ENCODE assay signal across 14 mouse cellular contexts in the genomic region with DNA sequence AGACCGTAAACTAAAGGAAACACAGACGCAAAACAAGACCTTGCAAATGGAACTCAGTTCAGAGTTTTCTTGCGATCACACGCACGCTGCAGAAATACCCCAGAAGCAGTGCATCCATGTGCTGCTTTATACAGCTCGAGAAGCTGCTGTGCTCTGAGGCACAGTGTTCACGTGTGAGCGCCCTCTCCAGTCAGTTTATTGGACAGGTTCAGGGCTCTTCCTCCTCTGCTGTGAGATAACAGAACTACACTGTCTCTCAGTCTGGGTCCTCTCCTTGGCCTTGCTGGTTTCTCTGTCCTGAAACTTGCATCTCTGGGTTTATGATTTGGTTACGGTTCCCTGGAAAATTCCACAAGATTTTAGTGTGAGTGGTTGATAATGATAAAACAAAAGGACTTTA.
DNase-seq lines count a peak whose midpoint lies in the region; ATAC-seq and TF ChIP-seq lines count a peak whose summit lies in the region.
"Had no signal": no experiment of that assay in that cellular context is flagged by ENCODE, and none has a peak within 500 bp of the region (broad histone marks: within the 10 kb centered on the region; RNA-seq: fewer than 3 reads in every experiment).

No protein-coding gene starts in this region.

- no peaks in the 10 kb centered on the region for H3K36me3 ChIP-seq in hindbrain, postnatal 0 days (ENCODE audit: insufficient read depth, low read length)
- no peaks in the 10 kb centered on the region for H3K36me3 ChIP-seq in hindbrain, embryonic 14.5 days (replicated peaks; ENCODE audit: control insufficient read depth, insufficient read depth)
- no peaks in the 10 kb centered on the region for H3K36me3 ChIP-seq in neural tube, embryonic 15.5 days

- H3K9me3 ChIP-seq in hindbrain, postnatal 0 days (ENCODE audit: low read length) = no peaks in the 10 kb centered on the region
- no peaks in the 10 kb centered on the region for H3K9me3 ChIP-seq in hindbrain, embryonic 14.5 days (ENCODE audit: control insufficient read depth, low read length)
- no peaks in the 10 kb centered on the region for H3K9me3 ChIP-seq in neural tube, embryonic 15.5 days (replicated peaks)
- H3K9me3 ChIP-seq: forebrain, embryonic 10.5 days; heart, embryonic 13.5 days; limb, embryonic 15.5 days; megakaryocyte, embryonic 14.5 days had no signal

- H3K4me1 ChIP-seq in hindbrain, postnatal 0 days (ENCODE audit: insufficient read depth, low read length) = no peaks in the 10 kb centered on the region
- H3K4me1 ChIP-seq in hindbrain, embryonic 14.5 days (replicated peaks; ENCODE audit: control insufficient read depth, insufficient read depth, low read length) = no peaks in the 10 kb centered on the region
- no peaks in the 10 kb centered on the region for H3K4me1 ChIP-seq in neural tube, embryonic 15.5 days
- H3K4me1 ChIP-seq: forebrain, embryonic 10.5 days; heart, embryonic 13.5 days; limb, embryonic 15.5 days had no signal

- DNase-seq in hindbrain, postnatal 0 days (ENCODE audit: low spot score) = no peak
- DNase-seq in hindbrain, embryonic 14.5 days (ENCODE audit: low spot score) = no peak
- peak; percentile 23 for DNase-seq in ovary, postnatal 36 days (ENCODE audit: low spot score)
- DNase-seq in ovary, adult 18-20 months (ENCODE audit: low spot score) = no peak
- DNase-seq in ES-CJ7 (ENCODE audit: low read depth, low spot score) = peak; percentile 11
- DNase-seq: cerebellum, adult 11-12 months; lung, adult 2 months; right cerebral cortex, postnatal 14 days had no signal

- peak; percentile 35 for TF ChIP-seq CTCF in hindbrain, postnatal 0 days (IDR thresholded peaks at IDR 0.05; ENCODE audit: low read depth)

- H3K27ac ChIP-seq in hindbrain, postnatal 0 days = no peak overlapping the region
- no peak overlapping the region for H3K27ac ChIP-seq in hindbrain, embryonic 14.5 days
- no peak overlapping the region for H3K27ac ChIP-seq in neural tube, embryonic 15.5 days (replicated peaks)
- H3K27ac ChIP-seq: forebrain, embryonic 10.5 days; heart, embryonic 13.5 days; limb, embryonic 15.5 days had no signal

- no peak overlapping the region for H3K4me2 ChIP-seq in hindbrain, postnatal 0 days (ENCODE audit: low read depth, low read length)
- no peak overlapping the region for H3K4me2 ChIP-seq in hindbrain, embryonic 14.5 days (replicated peaks)
- no peak overlapping the region for H3K4me2 ChIP-seq in neural tube, embryonic 15.5 days
- H3K4me2 ChIP-seq: heart, embryonic 13.5 days; limb, embryonic 15.5 days had no signal

- no peak overlapping the region for H3K9ac ChIP-seq in hindbrain, postnatal 0 days (replicated peaks; ENCODE audit: low read length)
- no peak overlapping the region for H3K9ac ChIP-seq in hindbrain, embryonic 14.5 days
- H3K9ac ChIP-seq in neural tube, embryonic 15.5 days (replicated peaks) = no peak overlapping the region
- H3K9ac ChIP-seq: heart, embryonic 13.5 days; limb, embryonic 15.5 days had no signal

- ATAC-seq in hindbrain, postnatal 0 days = no peak
- no peak for ATAC-seq in hindbrain, embryonic 14.5 days (ENCODE audit: low FRiP score)
- peak; percentile 87 for ATAC-seq in megakaryocyte-erythroid progenitor cell, adult 5-6 weeks (replicated peaks; ENCODE audit: low FRiP score, low TSS enrichment, poor library complexity, severe bottlenecking)
- no peak for ATAC-seq in neural tube, embryonic 15.5 days (ENCODE audit: low FRiP score)

- 75% methylated on average over 9 of the region's 9 CpGs for WGBS in hindbrain, postnatal 0 days
- 81% methylated on average over 9 of the region's 9 CpGs for WGBS in hindbrain, embryonic 14.5 days
- 80% methylated on average over 9 of the region's 9 CpGs for whole genome bisulfite sequencing in neural tube, embryonic 15.5 days

- H3K4me3 ChIP-seq in hindbrain, postnatal 0 days (ENCODE audit: low read length) = no peak overlapping the region
- H3K4me3 ChIP-seq in hindbrain, embryonic 14.5 days (replicated peaks; ENCODE audit: low read length) = no peak overlapping the region
- no peak overlapping the region for H3K4me3 ChIP-seq in neural tube, embryonic 15.5 days (replicated peaks)
- H3K4me3 ChIP-seq: forebrain, embryonic 10.5 days; heart, embryonic 13.5 days; limb, embryonic 15.5 days; megakaryocyte, embryonic 14.5 days had no signal

- H3K27me3 ChIP-seq in hindbrain, postnatal 0 days (ENCODE audit: insufficient read depth, low read length) = no peaks in the 10 kb centered on the region
- H3K27me3 ChIP-seq in hindbrain, embryonic 14.5 days (ENCODE audit: control insufficient read depth, insufficient read depth, low read length) = no peaks in the 10 kb centered on the region
- no peaks in the 10 kb centered on the region for H3K27me3 ChIP-seq in neural tube, embryonic 15.5 days (replicated peaks)
- H3K27me3 ChIP-seq: heart, embryonic 13.5 days; limb, embryonic 15.5 days had no signal

Comparison
In these comparisons a context has a peak if more than half of its experiments do, and no peak if none do; other contexts are left out.
1. DNase-seq: peak in ovary, postnatal 36 days (single experiment) and ES-CJ7 (single experiment); none in hindbrain, postnatal 0 days (single experiment), hindbrain, embryonic 14.5 days (single experiment) and ovary, adult 18-20 months (single experiment).